1 mouse cellular context compared by ENCODE assay signal in genomic region chrX:8117264-8117663, GRCm38 (mm10).
TF ChIP-seq lines count a peak whose summit lies in the region.

No protein-coding gene starts in this region.

TF ChIP-seq in MEL, 35 proteins besides CTCF, POLR2A, EP300 and RAD21 (continued from another document):
- TF ChIP-seq KAT2A (conservative IDR thresholded peaks at IDR 0.05; ENCODE audit: low read depth, low read length): no peak
- TF ChIP-seq TBP (IDR thresholded peaks at IDR 0.05; ENCODE audit: low read depth, low read length): no peak
- TF ChIP-seq NRF1 (IDR thresholded peaks at IDR 0.05; ENCODE audit: insufficient read depth, low read depth, low read length, poor library complexity, severe bottlenecking): no peak
- no peak for TF ChIP-seq SIN3A (IDR thresholded peaks at IDR 0.05; ENCODE audit: low read length)
- TF ChIP-seq TCF12 (IDR thresholded peaks at IDR 0.05; ENCODE audit: low read depth, low read length): peak; percentile 67
- no peak for TF ChIP-seq MAZ (IDR thresholded peaks at IDR 0.05; ENCODE audit: low read depth, low read length)
- peak; percentile 80 for TF ChIP-seq GATA1 (IDR thresholded peaks at IDR 0.05; ENCODE audit: low read depth, low read length)
- TF ChIP-seq CHD1 (IDR thresholded peaks at IDR 0.05; ENCODE audit: low read depth, low read length): no peak
